Mouse (Mus musculus): ENCODE data around the gene Fdxacb1. TPM values are rescaled to one million over a fixed set of nuclear protein-coding genes. Genes with fewer than 3 reads are reported as not detected.

Fdxacb1 gene
- total RNA-seq, 1 experiment from 2014 or later: 8.8 TPM

DNA sequence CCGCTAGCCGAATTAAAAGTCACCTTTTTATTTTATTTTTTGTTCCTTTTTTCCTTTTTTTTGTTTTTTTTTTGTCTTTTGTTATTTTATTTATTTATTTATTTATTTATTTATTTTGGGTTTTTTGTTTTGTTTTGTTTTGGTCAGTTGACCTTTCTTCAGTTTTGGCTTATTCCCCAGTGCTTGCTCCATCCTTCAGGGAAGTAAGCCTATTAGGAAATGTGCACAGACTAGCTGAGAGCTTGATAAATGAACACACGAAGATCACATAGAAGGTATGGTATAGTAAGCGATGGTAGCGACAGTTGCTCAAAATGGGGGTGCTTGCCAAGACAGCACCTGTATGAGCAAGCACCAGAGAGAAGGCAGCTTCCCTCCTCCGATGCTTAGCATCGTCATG is 29.6 kb downstream of the Fdxacb1 start:
- no peak for ATAC-seq (replicated peaks; ENCODE audit: low read depth, poor library complexity, severe bottlenecking)

DNA sequence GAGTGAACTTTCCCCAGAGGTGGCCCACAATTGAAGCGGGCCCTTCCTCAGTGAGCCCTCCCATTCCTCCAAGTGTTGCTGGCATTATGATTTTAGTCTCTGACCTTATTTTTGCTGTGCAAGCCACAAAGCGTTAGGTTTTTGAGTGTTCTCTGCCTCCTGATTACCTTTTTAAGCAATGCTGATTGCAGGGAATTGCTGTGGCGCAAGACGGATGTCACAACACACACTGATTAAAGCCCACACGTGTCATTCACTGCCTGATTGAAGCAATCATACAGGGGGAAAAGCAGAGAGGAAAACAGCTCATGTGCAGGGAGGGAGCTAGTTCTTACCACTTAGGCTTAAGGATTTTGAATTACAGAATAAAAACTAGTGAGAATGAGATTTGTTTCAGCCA is 30.3 kb downstream of the Fdxacb1 start:
- ATAC-seq (replicated peaks; ENCODE audit: low read depth, poor library complexity, severe bottlenecking): no peak

DNA sequence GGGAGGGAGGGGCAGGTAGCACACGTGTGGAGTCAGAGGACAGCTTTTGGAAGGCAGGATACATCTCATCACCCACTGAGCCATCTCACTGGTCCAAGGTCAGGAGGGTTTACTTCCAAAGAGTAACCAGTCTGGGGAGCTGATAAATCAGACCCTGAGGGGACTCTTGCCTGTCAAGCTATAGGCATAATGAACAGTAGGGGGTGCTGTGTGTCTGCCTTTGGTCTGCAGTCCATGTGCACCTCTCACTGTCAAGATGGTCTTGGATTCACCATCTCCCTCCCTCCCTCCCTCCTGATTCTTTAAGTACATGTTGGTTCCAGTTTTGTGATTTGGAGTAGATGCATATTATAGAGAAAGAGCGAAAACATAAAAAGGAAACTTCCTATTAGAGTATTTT is 32.9 kb downstream of the Fdxacb1 start:
- peak; percentile 93 for ATAC-seq (replicated peaks; ENCODE audit: low read depth, poor library complexity, severe bottlenecking)

DNA sequence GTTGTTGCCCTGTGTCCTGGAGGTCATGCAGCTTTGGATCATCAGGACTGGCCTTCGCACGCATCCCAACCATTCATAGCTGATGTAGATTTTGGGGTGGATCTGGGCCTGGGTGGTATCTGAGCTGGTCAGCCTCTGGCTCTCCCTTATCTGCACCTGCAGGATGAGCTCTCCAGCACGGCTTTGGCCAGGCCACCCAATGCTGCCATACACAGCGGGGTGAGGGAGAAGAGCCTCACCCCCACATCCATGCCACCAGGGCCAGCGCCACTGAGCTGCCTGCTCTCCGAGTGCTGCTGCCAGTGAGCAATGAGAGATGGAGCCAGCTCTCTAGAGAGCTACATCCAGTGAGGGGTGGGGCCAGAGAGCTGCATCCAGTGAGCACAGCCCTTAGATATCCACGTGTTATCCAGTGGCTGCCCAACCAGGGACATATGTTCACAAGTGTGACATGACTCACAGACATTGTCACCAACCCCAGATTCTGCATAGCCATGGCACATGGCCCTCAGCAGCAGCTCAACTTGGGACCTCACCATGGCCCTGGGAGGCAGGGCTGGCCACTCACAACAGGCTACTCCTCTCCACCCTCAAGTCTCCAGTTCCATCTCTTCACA is 35.1 kb downstream of the Fdxacb1 start:
- no peak; the same call in 1 of the 2 replicates for ATAC-seq (replicated peaks; ENCODE audit: low read depth, poor library complexity, severe bottlenecking)

DNA sequence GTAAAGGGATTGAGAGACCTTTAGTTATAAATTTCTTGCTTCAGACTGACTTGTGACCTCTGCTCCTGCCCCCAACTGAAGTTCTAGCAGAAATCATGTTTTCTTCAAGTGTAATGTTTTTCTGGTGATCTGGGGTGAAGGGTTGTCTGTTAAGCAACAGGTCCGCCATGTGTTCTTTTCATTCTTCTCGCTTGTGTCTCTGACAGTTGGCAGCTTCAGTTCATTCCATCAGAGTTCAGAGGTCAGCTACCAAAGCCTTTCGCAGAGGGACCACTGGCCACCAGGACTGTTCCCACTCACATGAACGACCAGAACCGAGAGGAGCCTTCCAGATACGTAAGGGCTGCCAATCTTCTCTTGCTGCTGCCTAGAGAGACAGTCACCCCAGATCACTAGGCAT is 40.4 kb downstream of the Fdxacb1 start:
- ATAC-seq (replicated peaks; ENCODE audit: low read depth, poor library complexity, severe bottlenecking): no peak

DNA sequence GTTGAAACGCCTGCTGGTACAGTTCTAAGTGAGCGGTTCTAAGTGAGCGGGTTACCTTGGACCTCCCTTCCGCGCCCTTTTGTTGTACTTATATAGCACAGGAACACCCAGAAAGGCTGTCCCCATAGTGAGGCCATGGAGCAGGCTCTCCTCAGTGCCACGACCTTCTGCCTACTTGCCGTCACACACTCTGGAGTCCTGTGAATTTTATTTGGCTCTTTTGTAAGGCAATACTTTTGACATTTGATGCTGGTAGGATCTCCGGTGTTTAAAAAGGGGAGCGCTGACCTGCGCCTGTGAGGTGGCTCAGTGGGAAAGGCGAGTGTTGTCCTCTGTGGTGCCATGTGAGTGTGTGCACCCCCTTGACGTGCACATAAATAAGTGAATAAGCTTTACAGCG is 41.1 kb downstream of the Fdxacb1 start:
- no peak for ATAC-seq (replicated peaks; ENCODE audit: low read depth, poor library complexity, severe bottlenecking)

DNA sequence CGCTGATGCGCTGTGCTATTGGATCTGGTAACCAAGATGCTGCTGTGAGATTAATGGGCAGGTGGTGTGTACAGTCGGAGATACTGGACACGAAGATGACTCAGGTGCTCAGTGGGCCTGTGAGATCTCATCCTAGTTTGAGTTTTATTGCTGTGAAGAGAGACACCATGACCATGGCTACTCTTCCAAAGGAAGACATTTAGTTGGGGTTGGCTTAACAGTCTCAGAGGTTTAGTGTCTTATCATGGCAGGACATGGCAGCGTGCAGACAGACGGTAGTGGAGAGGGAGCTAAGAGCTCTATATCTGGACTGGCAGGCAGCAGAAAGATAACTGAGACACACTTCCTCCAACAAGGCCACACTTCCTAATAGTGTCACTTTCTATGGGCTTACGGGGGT is 43.2 kb downstream of the Fdxacb1 start:
- peak; percentile 93 for ATAC-seq (replicated peaks; ENCODE audit: low read depth, poor library complexity, severe bottlenecking)

DNA sequence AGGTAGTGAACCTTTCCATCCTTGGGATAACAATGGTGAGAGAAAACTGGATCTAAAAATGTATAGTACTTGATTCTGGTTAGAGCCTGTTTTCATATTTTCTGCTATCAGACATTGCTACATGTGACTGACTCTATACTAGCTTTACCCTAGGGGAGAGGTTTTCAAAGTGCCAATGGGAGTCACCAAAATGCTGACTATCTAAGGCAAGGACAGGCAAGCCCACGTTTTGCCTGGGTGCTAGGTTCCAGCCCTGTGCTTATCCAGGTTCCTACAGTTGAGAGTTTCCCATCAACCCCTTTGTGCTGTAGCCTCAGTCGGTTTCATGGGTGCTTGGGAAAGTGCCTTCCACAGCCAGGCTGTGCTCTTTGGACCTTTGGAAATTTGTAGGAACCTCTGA is 43.7 kb downstream of the Fdxacb1 start:
- 0 out of 2 replicates have a peak, but pooled peaks have one; percentile 7 for ATAC-seq (replicated peaks; ENCODE audit: low read depth, poor library complexity, severe bottlenecking)

DNA sequence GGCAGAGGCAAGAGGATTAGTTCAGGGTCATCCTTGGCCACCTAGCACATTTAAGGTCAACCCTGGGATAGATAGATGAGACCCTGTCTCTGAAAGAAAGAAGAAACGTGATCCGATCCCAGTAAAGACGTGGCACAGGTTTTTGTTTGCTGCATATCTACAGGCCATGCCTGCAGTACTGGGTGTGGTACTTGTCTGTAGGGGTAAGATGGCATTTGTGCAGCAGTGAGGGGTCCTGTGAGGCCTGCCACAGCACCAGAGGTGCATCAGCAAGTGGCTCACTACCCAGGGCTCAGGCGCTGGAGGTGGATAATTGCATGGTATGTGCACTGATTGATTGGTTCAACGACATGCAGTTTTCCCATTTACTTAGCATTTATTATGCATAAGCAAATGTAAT is 45.8 kb downstream of the Fdxacb1 start:
- ATAC-seq (replicated peaks; ENCODE audit: low read depth, poor library complexity, severe bottlenecking): no peak

DNA sequence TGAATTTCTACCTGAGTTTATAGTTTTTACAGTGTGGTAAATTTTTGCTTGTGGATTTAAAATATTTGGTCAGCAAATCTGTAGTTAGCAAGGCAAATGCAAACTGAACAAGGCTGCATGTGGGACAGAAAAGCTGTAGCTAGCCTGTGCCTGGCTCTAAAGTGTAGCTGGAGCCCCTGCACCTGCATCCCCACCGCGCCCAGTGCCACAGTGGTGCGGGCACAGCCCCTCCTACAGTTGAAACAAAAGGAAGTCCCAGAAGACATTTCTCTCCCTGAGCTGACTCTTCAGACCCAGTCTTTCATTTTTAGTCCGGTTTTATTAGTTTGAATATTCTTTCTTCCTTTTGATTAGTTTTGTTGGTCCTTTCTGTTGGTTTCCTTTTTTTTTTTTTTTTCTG is 47.6 kb downstream of the Fdxacb1 start:
- no peak for ATAC-seq (replicated peaks; ENCODE audit: low read depth, poor library complexity, severe bottlenecking)

DNA sequence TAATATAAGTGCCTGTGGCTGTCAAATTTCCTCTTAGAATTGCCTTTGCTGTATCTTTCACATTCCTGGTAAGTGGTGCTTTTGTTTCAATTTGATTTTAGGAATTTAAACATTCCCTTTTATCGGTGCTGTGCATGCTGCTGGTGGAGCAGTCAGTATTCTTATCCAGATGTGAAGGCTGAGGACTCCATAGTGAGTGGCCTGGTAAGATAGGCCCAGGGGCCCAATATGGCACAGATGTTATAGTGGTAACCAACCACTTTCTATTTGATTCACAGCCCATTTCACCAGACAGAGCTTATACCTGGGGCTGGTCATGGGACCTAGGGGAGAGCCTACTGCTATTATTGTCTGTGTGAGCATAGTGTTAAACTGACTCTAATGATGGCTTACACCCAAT is 48.5 kb downstream of the Fdxacb1 start:
- ATAC-seq (replicated peaks; ENCODE audit: low read depth, poor library complexity, severe bottlenecking): no peak

DNA sequence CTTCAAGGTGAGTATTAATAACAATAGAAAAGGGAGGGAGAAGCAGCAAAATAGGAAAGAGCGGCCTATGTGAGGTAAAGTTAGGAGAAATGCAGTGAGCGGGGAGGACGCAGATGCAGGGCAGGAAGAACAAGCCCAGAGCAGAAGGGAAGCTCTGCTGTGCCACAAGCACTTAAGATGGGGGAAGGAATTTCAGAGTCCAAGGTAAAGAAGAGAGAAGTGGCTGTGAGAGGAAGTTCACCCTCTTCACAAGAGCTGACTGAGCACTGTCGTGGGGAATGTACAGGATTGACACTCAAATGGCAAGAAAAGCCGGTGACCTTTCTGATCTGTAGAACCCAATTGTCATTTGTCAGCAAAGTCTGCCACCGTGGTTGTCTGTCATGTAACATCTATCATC is 50.0 kb downstream of the Fdxacb1 start:
- peak; percentile 47; the same call in 1 of the 2 replicates for ATAC-seq (replicated peaks; ENCODE audit: low read depth, poor library complexity, severe bottlenecking)

DNA sequence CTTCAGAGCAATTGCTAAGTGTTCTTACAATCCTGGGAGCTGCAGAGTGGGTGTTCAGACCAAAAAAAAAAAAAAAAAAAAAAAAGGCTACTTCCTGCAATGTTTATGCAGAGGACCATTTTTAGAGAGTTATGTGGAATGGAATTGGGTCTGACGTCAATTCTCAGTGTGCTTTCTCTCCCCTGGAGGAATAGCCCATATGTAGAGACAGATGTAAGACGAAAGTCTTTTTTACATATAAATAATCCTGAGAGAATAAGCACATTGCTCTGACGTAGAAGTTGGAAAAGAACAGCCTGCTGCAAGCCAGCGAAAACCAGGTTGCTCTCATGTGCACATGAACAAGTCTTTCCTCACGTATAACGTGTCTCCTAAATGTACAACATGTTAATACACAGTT is 51.7 kb downstream of the Fdxacb1 start:
- no peak for ATAC-seq (replicated peaks; ENCODE audit: low read depth, poor library complexity, severe bottlenecking)

DNA sequence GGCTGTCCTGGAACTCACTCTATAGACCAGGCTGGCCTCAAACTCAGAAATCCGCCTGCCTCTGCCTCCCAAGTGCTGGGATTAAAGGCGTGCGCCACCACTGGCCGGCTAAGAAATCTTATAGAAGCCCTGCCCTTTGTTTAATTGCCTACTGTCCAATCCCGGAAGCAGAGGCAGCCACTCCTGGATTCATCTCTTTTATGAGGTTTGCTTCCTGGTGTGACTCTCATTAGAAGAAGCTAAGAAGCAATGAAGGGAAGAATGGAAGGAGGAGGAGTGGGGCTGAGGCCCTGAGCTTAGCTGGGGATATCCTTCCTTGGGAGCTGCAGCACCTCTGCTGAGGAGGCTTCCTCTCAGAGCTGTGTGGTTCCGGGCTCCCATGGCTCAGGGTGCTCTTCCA is 53.6 kb downstream of the Fdxacb1 start:
- no peak for ATAC-seq (replicated peaks; ENCODE audit: low read depth, poor library complexity, severe bottlenecking)

DNA sequence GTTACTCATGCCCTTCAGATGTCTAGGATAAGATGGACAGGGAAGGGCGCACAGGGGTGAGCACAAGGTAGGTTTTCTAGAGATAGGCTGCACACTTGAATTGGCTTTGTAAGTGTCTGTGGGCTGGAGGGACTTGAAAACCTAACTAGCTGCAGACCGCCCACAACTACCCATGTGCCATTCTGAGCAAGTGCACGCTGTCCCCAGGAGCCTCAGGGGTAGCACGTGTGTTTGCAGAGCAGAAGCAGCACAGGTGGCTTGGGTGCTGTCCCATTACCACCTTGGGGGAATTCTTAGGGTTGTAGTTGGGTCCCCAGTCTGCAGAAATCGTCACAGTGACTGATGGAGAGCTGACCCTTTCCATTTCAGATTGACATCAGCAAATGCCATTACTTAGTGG is 54.2 kb downstream of the Fdxacb1 start:
- no peak for ATAC-seq (replicated peaks; ENCODE audit: low read depth, poor library complexity, severe bottlenecking)

Other genes with a start within 250 kb of the Fdxacb1 start
- gene Pts, start 239.5 kb upstream of the Fdxacb1 start, total RNA-seq (2017): 73.1 and 89.3 TPM in 2 replicates
- gene Il18, start 213.4 kb upstream of the Fdxacb1 start, total RNA-seq (2017): 4.4 and 7.5 TPM in 2 replicates
- gene Bco2, start 213.1 kb upstream of the Fdxacb1 start, total RNA-seq (2017): not detected in 2 replicates
- not detected in 2 replicates for gene Tex12, start 206.9 kb upstream of the Fdxacb1 start, total RNA-seq (2017)
- 172 and 173 TPM in 2 replicates for gene Sdhd, start 164.4 kb upstream of the Fdxacb1 start, total RNA-seq (2017)
- gene Timm8b, start 164.3 kb upstream of the Fdxacb1 start, total RNA-seq (2017): 147 and 199 TPM in 2 replicates
- 0.24 and 4.4 TPM in 2 replicates for gene Pih1d2, start 150.9 kb upstream of the Fdxacb1 start, total RNA-seq (2017)
- 57.9 and 59.6 TPM in 2 replicates for gene Nkapd1, start 150.8 kb upstream of the Fdxacb1 start, total RNA-seq (2017)
- 37.5 and 49.9 TPM in 2 replicates for gene Dlat, start 108.5 kb upstream of the Fdxacb1 start, total RNA-seq (2017)
- gene Dixdc1, start 28.7 kb upstream of the Fdxacb1 start, total RNA-seq (2017): not detected in 2 replicates
- not detected in 2 replicates for gene 2310030G06Rik, start 21.7 kb upstream of the Fdxacb1 start, total RNA-seq (2017)
- gene Cryab, start 16.9 kb upstream of the Fdxacb1 start, total RNA-seq (2017): 0.41 TPM in 1 of 2 replicates, not detected in the other
- gene Hspb2, start 15.9 kb upstream of the Fdxacb1 start, total RNA-seq (2017): not detected in 2 replicates
- gene Alg9, start 6.8 kb downstream of the Fdxacb1 start, total RNA-seq (2017): 21.2 and 23.3 TPM in 2 replicates
- gene 1110032A03Rik, start 7.3 kb downstream of the Fdxacb1 start, total RNA-seq (2017): 13.8 and 22.6 TPM in 2 replicates
- gene Ppp2r1b, start 77.1 kb downstream of the Fdxacb1 start, total RNA-seq (2017): 66.6 and 66.9 TPM in 2 replicates
- 15.7 and 22.1 TPM in 2 replicates for gene Sik2, start 240.8 kb downstream of the Fdxacb1 start, total RNA-seq (2017)